Comparison of ENCODE assay signal across 8 mouse cellular contexts in genomic region chr10:42031021-42031420, GRCm38 (mm10). TPM values are rescaled to one million over a fixed set of nuclear protein-coding genes. Genes with fewer than 3 reads are reported as not detected.
DNase-seq lines count a peak whose midpoint lies in the region; ATAC-seq and TF ChIP-seq lines count a peak whose summit lies in the region.

No protein-coding gene starts in this region.

- H3K36me3 ChIP-seq in heart, embryonic 11.5 days (ENCODE audit: control insufficient read depth, insufficient read depth, low read length), result no peaks in the 10 kb centered on the region
- no peaks in the 10 kb centered on the region for H3K36me3 ChIP-seq in kidney, embryonic 16.5 days (ENCODE audit: insufficient read depth, low read length)
- H3K36me3 ChIP-seq in liver, adult 2 months (ENCODE audit: control insufficient read depth, insufficient read depth, low read length), result no peaks in the 10 kb centered on the region

- DNase-seq in A20 (ENCODE audit: low read depth, low spot score), result peak; percentile 47
- peak; percentile 94 for DNase-seq in brain, adult 2 months (ENCODE audit: low read depth, low spot score)
- peak; percentile 80 for DNase-seq in liver, adult 2 months (ENCODE audit: extremely low read depth, low read depth, low spot score)
- peak; percentile 88 to 92 for DNase-seq in spleen, postnatal 4 days (ENCODE audit: low spot score in 2 of 2)

- no peak for TF ChIP-seq POLR2A in liver, adult 2 months (IDR thresholded peaks at IDR 0.05; ENCODE audit: extremely low read depth, insufficient read depth, low read length)

- 11% methylated on average over 16 of the region's 16 CpGs for WGBS in heart, embryonic 11.5 days (ENCODE audit: insufficient replicate concordance)
- 18% methylated on average over 16 of the region's 16 CpGs for WGBS in kidney, embryonic 16.5 days
- 13% methylated on average over 16 of the region's 16 CpGs for WGBS in liver, adult 2 months

- H3K9me3 ChIP-seq in heart, embryonic 11.5 days (replicated peaks; ENCODE audit: control insufficient read depth, low read length), result no peaks in the 10 kb centered on the region
- no peaks in the 10 kb centered on the region for H3K9me3 ChIP-seq in kidney, embryonic 16.5 days (ENCODE audit: low read length)

- peaks cover 22% of the 10 kb centered on the region for H3K27me3 ChIP-seq in heart, embryonic 11.5 days (ENCODE audit: control insufficient read depth, insufficient read depth, low read length)
- H3K27me3 ChIP-seq in kidney, embryonic 16.5 days (ENCODE audit: insufficient read depth, low read length), result no peaks in the 10 kb centered on the region
- no peaks in the 10 kb centered on the region for H3K27me3 ChIP-seq in liver, adult 2 months (ENCODE audit: control insufficient read depth, insufficient read depth, low read length)

- ATAC-seq in erythroblast, adult 5-6 weeks (replicated peaks; ENCODE audit: low FRiP score, poor library complexity, severe bottlenecking), result peak; percentile 94
- ATAC-seq in heart, embryonic 11.5 days (replicated peaks; ENCODE audit: insufficient number of reproducible peaks, low FRiP score, low TSS enrichment), result 0 out of 2 replicates have a peak, but pooled peaks have one; percentile 49
- ATAC-seq in kidney, embryonic 16.5 days (ENCODE audit: low FRiP score, low TSS enrichment), result peak; percentile 57; the same call in 1 of the 2 replicates
- peak; percentile 95 for ATAC-seq in monocyte, adult 5-6 weeks (replicated peaks; ENCODE audit: insufficient number of reproducible peaks, low FRiP score, low TSS enrichment, poor library complexity, severe bottlenecking)

- peak overlapping the region; percentile 52 for H3K4me2 ChIP-seq in heart, embryonic 11.5 days
- H3K4me2 ChIP-seq in kidney, embryonic 16.5 days (replicated peaks; ENCODE audit: low read depth, low read length), result peak overlapping the region; percentile 43

- H3K79me2 ChIP-seq in liver, adult 2 months (ENCODE audit: control insufficient read depth, insufficient read depth, low read length), result no peaks in the 10 kb centered on the region

- no peak overlapping the region; the same call in 1 of the 2 replicates for H3K27ac ChIP-seq in heart, embryonic 11.5 days (ENCODE audit: low read depth, low read length)
- H3K27ac ChIP-seq in kidney, embryonic 16.5 days (ENCODE audit: low read length), result no peak overlapping the region
- H3K27ac ChIP-seq in liver, adult 2 months (replicated peaks; ENCODE audit: insufficient read depth, low read depth, low read length), result no peak overlapping the region

- no peak overlapping the region; the same call in 1 of the 2 replicates for H3K4me3 ChIP-seq in heart, embryonic 11.5 days (ENCODE audit: low read depth, low read length)
- no peak overlapping the region for H3K4me3 ChIP-seq in kidney, embryonic 16.5 days (ENCODE audit: low read length)
- peak overlapping the region; percentile 16; the same call in 1 of the 2 replicates for H3K4me3 ChIP-seq in liver, adult 2 months (ENCODE audit: insufficient read depth, low read depth, low read length)

- peak overlapping the region; percentile 46; the same call in 1 of the 2 replicates for H3K9ac ChIP-seq in heart, embryonic 11.5 days (ENCODE audit: low read depth, low read length)
- peak overlapping the region; percentile 43; the same call in 1 of the 2 replicates for H3K9ac ChIP-seq in kidney, embryonic 16.5 days (replicated peaks; ENCODE audit: low read length)
- 0 out of 2 replicates have a peak overlapping the region, but pooled peaks have one; percentile 13 for H3K9ac ChIP-seq in liver, adult 2 months (ENCODE audit: low read depth, low read length)

- peaks cover 4% of the 10 kb centered on the region; the same call in 1 of the 2 replicates for H3K4me1 ChIP-seq in heart, embryonic 11.5 days (ENCODE audit: control insufficient read depth, insufficient read depth, low read length)
- H3K4me1 ChIP-seq in kidney, embryonic 16.5 days (ENCODE audit: insufficient read depth, low read length), result peaks cover 7% of the 10 kb centered on the region; the same call in 1 of the 2 replicates
- no peaks in the 10 kb centered on the region for H3K4me1 ChIP-seq in liver, adult 2 months (ENCODE audit: control insufficient read depth, insufficient read depth, low read length)

- peak; percentile 97 for TF ChIP-seq CTCF in liver, adult 2 months (IDR thresholded peaks at IDR 0.05; ENCODE audit: low read depth, low read length)

RNA-seq across cellular contexts. Expression of gene Armc2, which starts 12.8 kb away (rescaled TPM):
- total RNA-seq in erythroblast, adult 5-6 weeks (2015; ENCODE audit: low replicate concordance), result not detected in 2 replicates
- not detected in 2 replicates for total RNA-seq in erythroblast, adult 5-6 weeks (2017; ENCODE audit: low replicate concordance)
- polyA plus RNA-seq in heart, embryonic 11.5 days (2014; fragmentation: Nextera tagmentation; extraction: Ambion mirVana), result 0.82 and 0.86 TPM in 2 replicates
- 1.4 and 1.8 TPM in 2 replicates for polyA plus RNA-seq in kidney, embryonic 16.5 days (2015; fragmentation: Nextera tagmentation; extraction: Ambion mirVana)
- 0.09 and 0.13 TPM in 2 replicates for total RNA-seq in liver, adult 2 months (2014; rRNA removed)
- polyA plus RNA-seq in liver, adult 2 months (2012; rRNA removed), result not detected in 2 replicates
- total RNA-seq in monocyte, adult 5-6 weeks (2017), result 1.3 to 4.9 TPM in 2 of 3 replicates, not detected in the other
